Mouse (Mus musculus): Measurements from ENCODE around the gene Lmna. TPM values are rescaled to one million over a fixed set of nuclear protein-coding genes. Genes with fewer than 3 reads are reported as not detected.

Gene Lmna
- total RNA-seq, 1 experiment from 2014 or later: 99.3 TPM

- DNase-seq: no peak
Observed at GRCm38 (mm10) chr3:88473571-88473970, 36.2 kb downstream of the Lmna start.

- DNase-seq: no peak
Observed at GRCm38 (mm10) chr3:88473020-88473419, 36.7 kb downstream of the Lmna start.

GRCm38 (mm10) chr3:88470943-88471479 lies 38.7 kb downstream of the Lmna start:
- no peak for DNase-seq

GRCm38 (mm10) chr3:88469466-88469865 lies 40.3 kb downstream of the Lmna start:
- DNase-seq: no peak

GRCm38 (mm10) chr3:88467116-88467824 lies 42.5 kb downstream of the Lmna start:
- peak; percentile 95 for DNase-seq

GRCm38 (mm10) chr3:88465127-88465526 lies 44.6 kb downstream of the Lmna start:
- no peak for DNase-seq

GRCm38 (mm10) chr3:88464425-88464824 lies 45.3 kb downstream of the Lmna start:
- no peak for DNase-seq

GRCm38 (mm10) chr3:88460983-88461696 lies 48.6 kb downstream of the Lmna start, which contains the start of gene Sema4a:
TSS of gene Sema4a (minus strand) at chr3:88461182.
- DNase-seq: no peak

- no peak for DNase-seq
Observed at GRCm38 (mm10) chr3:88460029-88460428, 49.7 kb downstream of the Lmna start.

- no peak for DNase-seq
Observed at GRCm38 (mm10) chr3:88458778-88459219, 51.0 kb downstream of the Lmna start.

- peak; percentile 49 for DNase-seq
Observed at GRCm38 (mm10) chr3:88456746-88457532, 52.8 kb downstream of the Lmna start.

- DNase-seq: no peak
Observed at GRCm38 (mm10) chr3:88456313-88456712, 53.4 kb downstream of the Lmna start.

GRCm38 (mm10) chr3:88455588-88456264 lies 54.0 kb downstream of the Lmna start:
- DNase-seq: peak; percentile 9

GRCm38 (mm10) chr3:88454762-88455587 lies 54.8 kb downstream of the Lmna start:
- no peak for DNase-seq

GRCm38 (mm10) chr3:88453986-88454385 lies 55.8 kb downstream of the Lmna start:
- no peak for DNase-seq

GRCm38 (mm10) chr3:88453369-88453768 lies 56.4 kb downstream of the Lmna start:
- DNase-seq: no peak

GRCm38 (mm10) chr3:88452716-88453115 lies 57.0 kb downstream of the Lmna start:
- no peak for DNase-seq

- no peak for DNase-seq
Observed at GRCm38 (mm10) chr3:88452246-88452645, 57.5 kb downstream of the Lmna start.

- no peak for DNase-seq
Observed at GRCm38 (mm10) chr3:88450379-88451131, 59.2 kb downstream of the Lmna start.

- peak; percentile 71 for DNase-seq
Observed at GRCm38 (mm10) chr3:88449395-88450023, 60.2 kb downstream of the Lmna start.
